Mouse (Mus musculus): ENCODE measurements around the gene Phf14. TPM values are rescaled to one million over a fixed set of nuclear protein-coding genes. Genes with fewer than 3 reads are reported as not detected.

Gene Phf14
- polyA plus RNA-seq, 1 experiment from 2014 or later, result 98.6 TPM

DNA sequence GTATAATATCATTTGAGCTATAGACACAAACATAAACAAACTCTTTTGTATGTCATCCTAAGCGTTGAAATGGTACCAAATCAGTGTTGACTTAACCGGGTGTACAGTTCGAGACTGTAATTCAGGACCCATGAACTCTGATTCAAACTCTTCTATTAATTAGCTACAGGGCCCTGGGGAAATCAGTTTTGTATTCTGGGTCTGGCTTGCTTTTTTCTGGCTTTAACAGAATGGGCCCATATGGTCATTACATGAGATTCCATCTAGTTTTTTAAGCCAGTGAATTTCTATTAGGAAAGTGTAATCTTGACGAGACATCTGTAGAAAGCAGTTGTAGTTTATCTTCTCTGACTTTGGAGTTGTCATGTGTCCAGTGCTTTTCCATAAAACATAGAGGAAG is 160.3 kb downstream of the Phf14 start:
- Histone ChIP-seq H3K4me1 (ENCODE audit: control insufficient read depth, insufficient read depth, low read length) (no peaks in the 10 kb centered on the region), H3K9ac (ENCODE audit: low read length) (no peak overlapping the region), H3K9me3 (ENCODE audit: control insufficient read depth, low read length) (no peaks in the 10 kb centered on the region), H3K4me2 (ENCODE audit: low read depth, severe bottlenecking) (no peak overlapping the region), H3K4me3 (ENCODE audit: low read depth, low read length) (no peak overlapping the region), H3K27me3 (ENCODE audit: control insufficient read depth, insufficient read depth, low read length) (no peaks in the 10 kb centered on the region), H3K27ac (replicated peaks; ENCODE audit: low read depth, low read length) (no peak overlapping the region), H3K36me3 (ENCODE audit: control insufficient read depth, insufficient read depth, low read length) (no peaks in the 10 kb centered on the region; the same call in 1 of the 2 replicates)
- 88% methylated on average over 4 of the region's 4 CpGs for WGBS
- ATAC-seq (ENCODE audit: insufficient number of reproducible peaks, low FRiP score, low TSS enrichment, low read depth) (no peak), DNase-seq (ENCODE audit: low spot score) (no peak)

DNA sequence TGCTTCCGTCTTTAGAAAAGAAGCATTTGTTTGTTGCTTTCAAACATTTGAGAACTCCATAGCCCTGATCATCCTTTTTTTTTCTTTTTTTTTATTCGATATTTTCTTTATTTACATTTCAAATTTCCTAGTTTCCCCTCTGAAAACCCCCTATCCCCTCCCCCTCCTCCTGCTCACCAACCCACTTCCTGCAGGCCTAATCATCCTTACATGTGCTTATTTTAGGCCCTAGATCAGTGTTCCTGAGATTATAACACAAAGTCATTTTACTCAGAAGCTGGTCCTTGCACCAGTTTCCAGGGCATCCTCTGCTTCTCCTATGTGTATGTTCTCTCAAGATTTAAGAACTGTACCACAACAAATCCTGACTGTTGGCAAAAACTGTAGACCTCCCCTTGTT is 161.7 kb downstream of the Phf14 start:
- DNase-seq (ENCODE audit: low spot score) (no peak), ATAC-seq (ENCODE audit: insufficient number of reproducible peaks, low FRiP score, low TSS enrichment, low read depth) (no peak)
- H3K4me1 ChIP-seq (ENCODE audit: control insufficient read depth, insufficient read depth, low read length), result no peaks in the 10 kb centered on the region
- no peaks in the 10 kb centered on the region for H3K9me3 ChIP-seq (ENCODE audit: control insufficient read depth, low read length)
- H3K36me3 ChIP-seq (ENCODE audit: control insufficient read depth, insufficient read depth, low read length), result no peaks in the 10 kb centered on the region
- H3K27ac ChIP-seq (replicated peaks; ENCODE audit: low read depth, low read length), result no peak overlapping the region
- H3K27me3 ChIP-seq (ENCODE audit: control insufficient read depth, insufficient read depth, low read length), result no peaks in the 10 kb centered on the region
- 95% methylated on average over 2 of the region's 2 CpGs for WGBS
- no peak overlapping the region for H3K9ac ChIP-seq (ENCODE audit: low read length)
- no peak overlapping the region for H3K4me3 ChIP-seq (ENCODE audit: low read depth, low read length)
- no peak overlapping the region for H3K4me2 ChIP-seq (ENCODE audit: low read depth, severe bottlenecking)

DNA sequence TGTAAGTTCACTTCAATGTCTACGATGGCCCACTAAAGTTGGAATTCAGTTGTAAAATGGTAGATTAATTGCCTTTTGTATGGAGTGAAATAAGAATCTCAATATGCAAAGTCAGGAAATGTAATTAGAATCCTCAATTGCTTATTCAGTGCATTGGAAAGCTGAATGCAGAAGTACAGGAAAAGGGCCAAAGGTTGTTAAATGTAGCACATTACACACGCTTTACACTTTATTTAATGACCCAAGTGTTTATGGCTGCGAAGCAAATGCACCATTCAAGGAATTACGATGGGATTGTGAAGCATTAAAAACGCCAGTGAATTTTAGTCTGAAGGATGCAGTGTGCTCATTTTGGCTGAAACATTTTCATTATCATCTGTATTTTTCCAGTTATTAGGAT is 167.0 kb downstream of the Phf14 start:
- 64% methylated on average over 5 of the region's 5 CpGs for WGBS
- ATAC-seq (ENCODE audit: insufficient number of reproducible peaks, low FRiP score, low TSS enrichment, low read depth), result no peak
- no peak overlapping the region for H3K4me2 ChIP-seq (ENCODE audit: low read depth, severe bottlenecking)

DNA sequence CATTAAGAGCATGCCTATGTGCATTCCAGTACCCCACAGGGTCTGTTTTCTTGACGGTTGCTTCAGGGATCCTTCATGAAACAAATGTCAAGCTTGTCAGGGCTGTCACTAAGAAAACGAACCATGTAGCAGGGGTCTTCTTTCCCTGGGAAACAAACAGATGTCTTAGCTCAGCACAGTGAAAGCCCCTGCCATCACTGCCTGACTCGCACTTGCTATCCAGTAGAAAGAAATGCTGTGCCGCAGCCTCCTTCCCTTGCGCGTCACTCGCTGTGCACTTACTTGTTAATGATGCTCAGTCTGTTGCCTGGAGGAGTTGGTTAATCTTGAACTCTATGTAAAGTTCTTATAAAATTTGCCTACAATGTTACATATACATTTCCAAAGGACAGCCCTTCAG is 169.7 kb downstream of the Phf14 start:
- Histone ChIP-seq H3K36me3 (ENCODE audit: control insufficient read depth, insufficient read depth, low read length) (no peaks in the 10 kb centered on the region), H3K9me3 (ENCODE audit: control insufficient read depth, low read length) (no peaks in the 10 kb centered on the region), H3K4me1 (ENCODE audit: control insufficient read depth, insufficient read depth, low read length) (no peaks in the 10 kb centered on the region), H3K27me3 (ENCODE audit: control insufficient read depth, insufficient read depth, low read length) (no peaks in the 10 kb centered on the region), H3K4me2 (ENCODE audit: low read depth, severe bottlenecking) (no peak overlapping the region), H3K9ac (ENCODE audit: low read length) (no peak overlapping the region), H3K4me3 (ENCODE audit: low read depth, low read length) (no peak overlapping the region), H3K27ac (replicated peaks; ENCODE audit: low read depth, low read length) (no peak overlapping the region)
- 72% methylated on average over 7 of the region's 7 CpGs for WGBS
- ATAC-seq (ENCODE audit: insufficient number of reproducible peaks, low FRiP score, low TSS enrichment, low read depth) (no peak), DNase-seq (ENCODE audit: low spot score) (no peak)

More for the DNA sequence above, 167.0 kb downstream of the Phf14 start:
- no peak overlapping the region for H3K9ac ChIP-seq (ENCODE audit: low read length)
- H3K27me3 ChIP-seq (ENCODE audit: control insufficient read depth, insufficient read depth, low read length), result no peaks in the 10 kb centered on the region
- H3K4me3 ChIP-seq (ENCODE audit: low read depth, low read length), result no peak overlapping the region
- no peak for DNase-seq (ENCODE audit: low spot score)
- no peaks in the 10 kb centered on the region for H3K36me3 ChIP-seq (ENCODE audit: control insufficient read depth, insufficient read depth, low read length)
- no peaks in the 10 kb centered on the region for H3K4me1 ChIP-seq (ENCODE audit: control insufficient read depth, insufficient read depth, low read length)
- no peak overlapping the region for H3K27ac ChIP-seq (replicated peaks; ENCODE audit: low read depth, low read length)
- H3K9me3 ChIP-seq (ENCODE audit: control insufficient read depth, low read length), result no peaks in the 10 kb centered on the region

DNA sequence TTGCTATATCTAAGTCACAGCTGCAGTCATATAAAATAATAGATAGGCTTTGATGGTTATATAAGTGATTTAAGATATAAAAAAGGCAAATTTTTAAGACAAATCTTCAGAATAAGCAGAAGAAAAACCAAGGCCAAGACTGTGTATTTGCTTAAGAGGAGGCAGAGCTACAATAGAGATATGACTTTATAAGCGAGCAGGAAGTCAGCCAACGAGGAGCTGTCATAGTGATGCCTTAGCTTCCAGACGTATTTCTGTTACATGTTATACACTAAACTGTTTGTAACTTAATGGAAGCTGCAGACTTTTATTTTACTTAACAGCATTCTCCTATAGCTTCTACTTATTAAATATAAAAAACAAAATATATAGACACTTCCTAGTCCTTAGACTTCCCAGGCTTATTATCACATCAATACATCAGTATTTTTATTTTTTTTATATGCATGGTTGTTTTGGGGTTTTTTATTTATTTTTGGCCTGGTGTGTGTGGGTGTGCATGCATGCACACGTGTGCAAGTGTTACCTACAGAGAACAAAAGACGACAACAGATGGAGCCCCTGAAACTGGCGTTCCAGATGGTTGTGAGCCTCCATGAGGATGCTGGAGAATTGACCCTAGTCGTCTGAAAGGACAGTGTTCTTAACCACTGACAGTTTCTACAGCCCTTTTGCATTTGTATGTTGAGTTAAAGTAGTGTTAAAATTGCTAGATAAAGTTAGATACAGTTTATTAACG is 170.4 kb downstream of the Phf14 start:
- DNase-seq (ENCODE audit: low spot score) (no peak), ATAC-seq (ENCODE audit: insufficient number of reproducible peaks, low FRiP score, low TSS enrichment, low read depth) (no peak)
- 88% methylated on average over 8 of the region's 8 CpGs for WGBS
- H3K4me3 ChIP-seq (ENCODE audit: low read depth, low read length), result no peak overlapping the region
- H3K9ac ChIP-seq (ENCODE audit: low read length), result no peak overlapping the region
- H3K4me2 ChIP-seq (ENCODE audit: low read depth, severe bottlenecking), result no peak overlapping the region
- H3K4me1 ChIP-seq (ENCODE audit: control insufficient read depth, insufficient read depth, low read length), result no peaks in the 10 kb centered on the region
- no peaks in the 10 kb centered on the region for H3K36me3 ChIP-seq (ENCODE audit: control insufficient read depth, insufficient read depth, low read length)
- no peaks in the 10 kb centered on the region for H3K27me3 ChIP-seq (ENCODE audit: control insufficient read depth, insufficient read depth, low read length)
- H3K9me3 ChIP-seq (ENCODE audit: control insufficient read depth, low read length), result no peaks in the 10 kb centered on the region
- H3K27ac ChIP-seq (replicated peaks; ENCODE audit: low read depth, low read length), result no peak overlapping the region

DNA sequence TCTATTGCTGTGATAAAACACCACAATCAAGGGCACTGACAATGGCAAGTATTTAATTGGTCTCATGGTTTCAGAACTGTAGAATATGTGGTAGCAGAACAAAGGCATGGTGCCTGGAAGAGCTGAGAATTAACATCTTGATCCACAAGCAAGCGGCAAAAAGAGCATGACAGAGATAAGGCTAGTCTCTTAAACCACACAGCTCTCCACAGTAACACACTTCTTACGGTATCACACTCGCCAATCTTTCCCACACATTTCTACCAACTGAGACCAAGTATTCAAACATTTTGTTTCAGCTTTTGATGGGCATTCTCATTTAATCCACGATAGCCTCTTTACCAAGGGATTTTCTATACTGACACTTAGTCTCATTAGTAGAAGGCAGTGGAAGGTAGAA is 171.7 kb downstream of the Phf14 start:
- H3K27ac ChIP-seq (replicated peaks; ENCODE audit: low read depth, low read length), result no peak overlapping the region
- ATAC-seq (ENCODE audit: insufficient number of reproducible peaks, low FRiP score, low TSS enrichment, low read depth), result no peak
- no peak overlapping the region for H3K4me3 ChIP-seq (ENCODE audit: low read depth, low read length)
- H3K4me2 ChIP-seq (ENCODE audit: low read depth, severe bottlenecking), result no peak overlapping the region
- no peak overlapping the region for H3K9ac ChIP-seq (ENCODE audit: low read length)
- H3K36me3 ChIP-seq (ENCODE audit: control insufficient read depth, insufficient read depth, low read length), result no peaks in the 10 kb centered on the region
- H3K4me1 ChIP-seq (ENCODE audit: control insufficient read depth, insufficient read depth, low read length), result no peaks in the 10 kb centered on the region
- no peak for DNase-seq (ENCODE audit: low spot score)
- no peaks in the 10 kb centered on the region for H3K9me3 ChIP-seq (ENCODE audit: control insufficient read depth, low read length)
- H3K27me3 ChIP-seq (ENCODE audit: control insufficient read depth, insufficient read depth, low read length), result no peaks in the 10 kb centered on the region
- WGBS, result 93% methylated on average over 4 of the region's 4 CpGs

DNA sequence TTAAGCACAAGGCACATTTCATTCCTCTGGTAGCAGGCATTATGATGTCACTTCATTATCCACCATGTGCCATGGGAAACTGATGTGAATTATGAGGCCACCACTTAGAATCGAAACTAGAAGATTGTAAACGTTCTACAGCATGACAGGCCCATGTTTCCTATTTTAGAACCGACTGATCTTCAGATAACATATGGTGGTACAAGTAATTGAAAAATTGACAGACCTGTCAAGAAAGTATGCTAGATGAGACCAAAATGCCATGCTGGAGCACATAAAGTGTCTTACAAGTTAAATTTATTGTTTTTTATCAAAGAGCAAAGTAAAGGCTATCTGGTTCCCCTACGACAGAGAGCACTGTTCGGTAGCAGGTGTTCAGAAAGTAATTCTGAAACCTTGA is 172.8 kb downstream of the Phf14 start:
- H3K4me3 ChIP-seq (ENCODE audit: low read depth, low read length), result no peak overlapping the region
- DNase-seq (ENCODE audit: low spot score) (no peak), ATAC-seq (ENCODE audit: insufficient number of reproducible peaks, low FRiP score, low TSS enrichment, low read depth) (no peak)
- H3K36me3 ChIP-seq (ENCODE audit: control insufficient read depth, insufficient read depth, low read length), result no peaks in the 10 kb centered on the region
- no peak overlapping the region for H3K4me2 ChIP-seq (ENCODE audit: low read depth, severe bottlenecking)
- WGBS, result 77% methylated on average over 5 of the region's 5 CpGs
- no peak overlapping the region for H3K27ac ChIP-seq (replicated peaks; ENCODE audit: low read depth, low read length)
- no peaks in the 10 kb centered on the region for H3K27me3 ChIP-seq (ENCODE audit: control insufficient read depth, insufficient read depth, low read length)
- no peak overlapping the region for H3K9ac ChIP-seq (ENCODE audit: low read length)
- H3K9me3 ChIP-seq (ENCODE audit: control insufficient read depth, low read length), result no peaks in the 10 kb centered on the region
- H3K4me1 ChIP-seq (ENCODE audit: control insufficient read depth, insufficient read depth, low read length), result no peaks in the 10 kb centered on the region

DNA sequence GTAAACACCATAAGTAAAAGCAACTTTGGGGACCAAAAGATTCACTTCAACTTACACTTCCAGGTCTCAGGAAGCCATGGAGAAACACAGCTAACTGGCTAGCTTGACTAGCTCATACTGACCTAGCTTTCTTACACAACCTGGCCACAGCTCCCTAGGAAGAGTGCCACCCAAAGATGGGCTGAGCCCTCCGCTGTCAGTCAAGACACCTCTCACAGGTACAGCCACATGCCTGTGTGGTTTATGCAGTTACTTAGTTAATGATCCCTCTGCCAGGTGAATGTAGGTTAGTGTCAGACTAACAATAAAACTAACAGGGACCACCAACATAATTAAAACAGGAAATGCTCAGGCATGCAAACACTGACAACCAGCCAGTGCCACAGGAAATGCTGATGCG is 174.1 kb downstream of the Phf14 start:
- ATAC-seq (ENCODE audit: insufficient number of reproducible peaks, low FRiP score, low TSS enrichment, low read depth) (no peak), DNase-seq (ENCODE audit: low spot score) (no peak)
- H3K9me3 ChIP-seq (ENCODE audit: control insufficient read depth, low read length), result no peaks in the 10 kb centered on the region
- H3K9ac ChIP-seq (ENCODE audit: low read length), result no peak overlapping the region
- no peak overlapping the region for H3K4me3 ChIP-seq (ENCODE audit: low read depth, low read length)
- 88% methylated on average over 2 of the region's 2 CpGs for WGBS
- H3K4me2 ChIP-seq (ENCODE audit: low read depth, severe bottlenecking), result no peak overlapping the region
- H3K36me3 ChIP-seq (ENCODE audit: control insufficient read depth, insufficient read depth, low read length), result no peaks in the 10 kb centered on the region
- no peaks in the 10 kb centered on the region for H3K27me3 ChIP-seq (ENCODE audit: control insufficient read depth, insufficient read depth, low read length)
- H3K27ac ChIP-seq (replicated peaks; ENCODE audit: low read depth, low read length), result no peak overlapping the region
- H3K4me1 ChIP-seq (ENCODE audit: control insufficient read depth, insufficient read depth, low read length), result no peaks in the 10 kb centered on the region

DNA sequence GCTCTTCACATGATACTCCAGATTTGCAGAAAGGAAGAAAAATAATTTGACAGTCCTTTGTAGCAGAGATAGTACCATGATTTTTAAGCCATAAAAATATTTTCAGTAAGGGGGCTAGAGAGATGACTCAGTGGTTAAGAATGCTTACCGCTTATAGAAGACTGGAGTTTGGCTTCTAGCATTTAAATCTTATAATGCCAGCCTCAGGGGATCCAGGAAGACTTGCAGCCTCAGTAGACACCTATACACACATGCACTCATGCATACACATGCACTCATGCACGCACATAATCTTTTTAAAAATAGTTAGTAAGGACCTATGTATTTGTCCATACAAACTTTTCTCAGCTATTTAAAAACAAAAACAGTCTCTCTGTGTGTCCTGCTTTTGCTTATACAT is 174.5 kb downstream of the Phf14 start:
- Histone ChIP-seq H3K36me3 (ENCODE audit: control insufficient read depth, insufficient read depth, low read length) (no peaks in the 10 kb centered on the region), H3K4me1 (ENCODE audit: control insufficient read depth, insufficient read depth, low read length) (no peaks in the 10 kb centered on the region), H3K4me3 (ENCODE audit: low read depth, low read length) (no peak overlapping the region), H3K4me2 (ENCODE audit: low read depth, severe bottlenecking) (no peak overlapping the region), H3K9me3 (ENCODE audit: control insufficient read depth, low read length) (no peaks in the 10 kb centered on the region), H3K27ac (replicated peaks; ENCODE audit: low read depth, low read length) (no peak overlapping the region), H3K27me3 (ENCODE audit: control insufficient read depth, insufficient read depth, low read length) (no peaks in the 10 kb centered on the region), H3K9ac (ENCODE audit: low read length) (no peak overlapping the region)
- DNase-seq (ENCODE audit: low spot score), result no peak
- no peak for ATAC-seq (ENCODE audit: insufficient number of reproducible peaks, low FRiP score, low TSS enrichment, low read depth)
- WGBS, result 86% methylated on average over 2 of the region's 2 CpGs

Data from limb, embryonic 11.5 days (tissue).